9 mouse cellular contexts compared by ENCODE assay signal in genomic region chr8:111740994-111741393, GRCm38 (mm10). TPM values are rescaled to one million over a fixed set of nuclear protein-coding genes. Genes with fewer than 3 reads are reported as not detected.
DNase-seq lines count a peak whose midpoint lies in the region; ATAC-seq and TF ChIP-seq lines count a peak whose summit lies in the region.
"Had no signal": no experiment of that assay in that cellular context is flagged by ENCODE, and none has a peak within 500 bp of the region (broad histone marks: within the 10 kb centered on the region; RNA-seq: fewer than 3 reads in every experiment).

No protein-coding gene starts in this region.

- H3K4me1 ChIP-seq in heart, embryonic 14.5 days (ENCODE audit: control insufficient read depth in 2 of 2, insufficient read depth in 2 of 2, low read length in 2 of 2): peaks cover 55 to 79% of the 10 kb centered on the region in 2 experiments
- H3K4me1 ChIP-seq in forebrain, embryonic 10.5 days: peaks cover 91% of the 10 kb centered on the region
- H3K4me1 ChIP-seq in intestine, embryonic 15.5 days (replicated peaks): peaks cover 78% of the 10 kb centered on the region
- H3K4me1 ChIP-seq in midbrain, embryonic 14.5 days (ENCODE audit: control insufficient read depth, insufficient read depth, low read length): peaks cover 69% of the 10 kb centered on the region
- H3K4me1 ChIP-seq in thymus, adult 2 months (replicated peaks; ENCODE audit: control insufficient read depth, insufficient read depth, low read length): no peaks in the 10 kb centered on the region

- WGBS in heart, embryonic 14.5 days: 55% methylated on average over 8 of the region's 8 CpGs
- WGBS in forebrain, embryonic 10.5 days: 87% methylated on average over 8 of the region's 8 CpGs
- whole genome bisulfite sequencing in intestine, embryonic 15.5 days: 77% methylated on average over 8 of the region's 8 CpGs
- WGBS in midbrain, embryonic 14.5 days: 82% methylated on average over 8 of the region's 8 CpGs
- WGBS in thymus, adult 2 months: 84% methylated on average over 8 of the region's 8 CpGs

- peak overlapping the region in 1 of 2 experiments; percentile 47; a peak in 2 of 4 replicates for H3K27ac ChIP-seq in heart, embryonic 14.5 days (replicated peaks in 1 of 2; ENCODE audit: control insufficient read depth in 1 of 2, insufficient read depth in 1 of 2, low read depth in 2 of 2, low read length in 2 of 2)
- peak overlapping the region; percentile 40 for H3K27ac ChIP-seq in forebrain, embryonic 10.5 days
- no peak overlapping the region for H3K27ac ChIP-seq in intestine, embryonic 15.5 days
- no peak overlapping the region for H3K27ac ChIP-seq in midbrain, embryonic 14.5 days (replicated peaks; ENCODE audit: low read depth, low read length)
- no peak overlapping the region for H3K27ac ChIP-seq in thymus, adult 2 months (ENCODE audit: control insufficient read depth, insufficient read depth, low read length)

- TF ChIP-seq CTCF in thymus, adult 2 months (IDR thresholded peaks at IDR 0.05; ENCODE audit: borderline replicate concordance, control insufficient read depth, extremely low read depth, insufficient read depth, low read length, poor library complexity): no peak

- H3K9ac ChIP-seq in heart, embryonic 14.5 days (ENCODE audit: low read length): peak overlapping the region; percentile 54; the same call in 1 of the 2 replicates
- peak overlapping the region; percentile 10; the same call in 1 of the 2 replicates for H3K9ac ChIP-seq in intestine, embryonic 15.5 days
- no peak overlapping the region; the same call in 1 of the 2 replicates for H3K9ac ChIP-seq in midbrain, embryonic 14.5 days (replicated peaks; ENCODE audit: low read length)
- H3K9ac ChIP-seq: liver, embryonic 15.5 days had no signal

- H3K36me3 ChIP-seq in heart, embryonic 14.5 days (ENCODE audit: control insufficient read depth, insufficient read depth, low read length): 0 out of 2 replicates have a peak, but pooled peaks cover 7% of the 10 kb centered on the region
- peaks cover 13% of the 10 kb centered on the region; the same call in 1 of the 2 replicates for H3K36me3 ChIP-seq in forebrain, embryonic 10.5 days (replicated peaks)
- no peaks in the 10 kb centered on the region for H3K36me3 ChIP-seq in intestine, embryonic 15.5 days
- H3K36me3 ChIP-seq in midbrain, embryonic 14.5 days (ENCODE audit: control insufficient read depth, insufficient read depth, low read length): no peaks in the 10 kb centered on the region
- H3K36me3 ChIP-seq in thymus, adult 2 months (ENCODE audit: control insufficient read depth, insufficient read depth, low read length): no peaks in the 10 kb centered on the region
- H3K36me3 ChIP-seq: liver, embryonic 15.5 days had no signal

- intact Hi-C loops in heart, postnatal 14 days (cut with DNase I): no loop called here

- H3K4me2 ChIP-seq in heart, embryonic 14.5 days (ENCODE audit: low read length): peak overlapping the region; percentile 18; the same call in 1 of the 2 replicates
- peak overlapping the region; percentile 77; the same call in 1 of the 2 replicates for H3K4me2 ChIP-seq in intestine, embryonic 15.5 days (replicated peaks)
- H3K4me2 ChIP-seq in midbrain, embryonic 14.5 days (ENCODE audit: low read length): peak overlapping the region; percentile 78

- DNase-seq in heart, postnatal 14 days: no peak
- no peak for DNase-seq in forebrain, embryonic 10.5 days (ENCODE audit: extremely low spot score, low spot score)
- DNase-seq in midbrain, embryonic 14.5 days: no peak
- DNase-seq in thymus, adult 2 months: no peak
- no peak for DNase-seq in adrenal gland, postnatal 14 days

- no peaks in the 10 kb centered on the region for H3K27me3 ChIP-seq in heart, embryonic 14.5 days (ENCODE audit: control insufficient read depth, insufficient read depth, low read length)
- peaks cover 9% of the 10 kb centered on the region for H3K27me3 ChIP-seq in forebrain, embryonic 10.5 days (ENCODE audit: poor library complexity, severe bottlenecking)
- H3K27me3 ChIP-seq in intestine, embryonic 15.5 days (replicated peaks): no peaks in the 10 kb centered on the region
- H3K27me3 ChIP-seq in midbrain, embryonic 14.5 days (ENCODE audit: control insufficient read depth, insufficient read depth, low read length): no peaks in the 10 kb centered on the region
- H3K27me3 ChIP-seq in thymus, adult 2 months (ENCODE audit: control insufficient read depth, insufficient read depth, low read length): peaks cover 20% of the 10 kb centered on the region

- TF ChIP-seq POLR2A in thymus, adult 2 months (IDR thresholded peaks at IDR 0.05; ENCODE audit: control insufficient read depth, extremely low read depth, insufficient read depth, low read length, poor library complexity): no peak

- no peaks in the 10 kb centered on the region for H3K9me3 ChIP-seq in heart, embryonic 14.5 days (ENCODE audit: control insufficient read depth, low read length)
- no peaks in the 10 kb centered on the region for H3K9me3 ChIP-seq in forebrain, embryonic 10.5 days
- no peaks in the 10 kb centered on the region for H3K9me3 ChIP-seq in intestine, embryonic 15.5 days
- no peaks in the 10 kb centered on the region for H3K9me3 ChIP-seq in midbrain, embryonic 14.5 days (ENCODE audit: control insufficient read depth, low read length)
- H3K9me3 ChIP-seq: liver, embryonic 15.5 days had no signal

- ATAC-seq in heart, embryonic 14.5 days (ENCODE audit: insufficient number of reproducible peaks, insufficient read depth, low FRiP score, low read depth): no peak
- ATAC-seq in intestine, embryonic 15.5 days: no peak
- ATAC-seq in midbrain, embryonic 14.5 days (ENCODE audit: low FRiP score, low TSS enrichment): no peak
- ATAC-seq in erythroblast, adult 5-6 weeks (replicated peaks; ENCODE audit: low FRiP score, poor library complexity, severe bottlenecking): no peak

- H3K4me3 ChIP-seq in heart, embryonic 14.5 days (ENCODE audit: control insufficient read depth in 1 of 2, insufficient read depth in 1 of 2, low read depth in 1 of 2, low read length in 2 of 2): no peak overlapping the region
- H3K4me3 ChIP-seq in forebrain, embryonic 10.5 days: peak overlapping the region; percentile 8; the same call in 1 of the 2 replicates
- no peak overlapping the region for H3K4me3 ChIP-seq in intestine, embryonic 15.5 days (replicated peaks)
- H3K4me3 ChIP-seq in midbrain, embryonic 14.5 days (replicated peaks; ENCODE audit: low read depth, low read length): no peak overlapping the region
- H3K4me3 ChIP-seq in thymus, adult 2 months (ENCODE audit: control insufficient read depth, insufficient read depth, low read length): no peak overlapping the region
- H3K4me3 ChIP-seq: liver, embryonic 15.5 days had no signal

RNA-seq across cellular contexts. Expression of gene Bcar1, which starts 2.6 kb away (rescaled TPM):
- 49.5 and 50.8 TPM in 2 replicates for polyA plus RNA-seq in heart, embryonic 14.5 days (2014; fragmentation: Nextera tagmentation; extraction: Ambion mirVana)
- 10 to 100 TPM; 27.1 to 35.7 TPM for total RNA-seq in heart, postnatal 14 days (2021)
- 46.6 and 49.9 TPM in 2 replicates for polyA plus RNA-seq in forebrain, embryonic 10.5 days (2016; fragmentation: Nextera tagmentation; extraction: Ambion mirVana)
- polyA plus RNA-seq in intestine, embryonic 15.5 days (2015; fragmentation: Nextera tagmentation; extraction: Ambion mirVana): 40.8 and 44.2 TPM in 2 replicates
- 43.7 and 52.7 TPM in 2 replicates for polyA plus RNA-seq in midbrain, embryonic 14.5 days (2014; fragmentation: Nextera tagmentation; extraction: Ambion mirVana)
- not detected in 2 replicates for total RNA-seq in erythroblast, adult 5-6 weeks (2015; ENCODE audit: low replicate concordance)
- not detected in 2 replicates for total RNA-seq in erythroblast, adult 5-6 weeks (2017; ENCODE audit: low replicate concordance)
- polyA plus RNA-seq in thymus, adult 2 months (2012; rRNA removed): 11.8 and 14.0 TPM in 2 replicates
- 59.6 and 67.1 TPM in 2 replicates for total RNA-seq in adrenal gland, postnatal 14 days (2021)

RNA-seq across cellular contexts. Expression of gene Ctrb1, which starts 50.2 kb away (rescaled TPM):
- not detected in 2 replicates for polyA plus RNA-seq in heart, embryonic 14.5 days (2014; fragmentation: Nextera tagmentation; extraction: Ambion mirVana)
- not detected for total RNA-seq in heart, postnatal 14 days (2021)
- polyA plus RNA-seq in forebrain, embryonic 10.5 days (2016; fragmentation: Nextera tagmentation; extraction: Ambion mirVana): not detected in 2 replicates
- 1,145 and 3,143 TPM in 2 replicates for polyA plus RNA-seq in intestine, embryonic 15.5 days (2015; fragmentation: Nextera tagmentation; extraction: Ambion mirVana)
- polyA plus RNA-seq in midbrain, embryonic 14.5 days (2014; fragmentation: Nextera tagmentation; extraction: Ambion mirVana): not detected in 2 replicates
- total RNA-seq in erythroblast, adult 5-6 weeks (2015; ENCODE audit: low replicate concordance): not detected in 2 replicates
- not detected in 2 replicates for total RNA-seq in erythroblast, adult 5-6 weeks (2017; ENCODE audit: low replicate concordance)
- 6.6 and 11.8 TPM in 2 replicates for polyA plus RNA-seq in thymus, adult 2 months (2012; rRNA removed)
- total RNA-seq in adrenal gland, postnatal 14 days (2021): 0.41 TPM in 1 of 2 replicates, not detected in the other

Comparison
In these comparisons a context has a peak if more than half of its experiments do, and no peak if none do; other contexts are left out.
1. H3K4me2 ChIP-seq: peak in every context shown above with its lines; median percentile 78 in midbrain, embryonic 14.5 days; 77 in intestine, embryonic 15.5 days; 18 in heart, embryonic 14.5 days.
2. RNA of gene Ctrb1, which starts 50.2 kb away (polyA plus RNA-seq): 1,145 to 3,143 TPM in intestine, embryonic 15.5 days; 6.6 to 11.8 TPM in thymus, adult 2 months, not detected in heart, embryonic 14.5 days, not detected in forebrain, embryonic 10.5 days and not detected in midbrain, embryonic 14.5 days; every median in the first group is over 10 times any median in the second.